Mouse (Mus musculus): Measurements from ENCODE around the gene Olfr1443.
"Not testable (repeated sequence)": the region's sequence is repeated elsewhere in the genome, so short reads cannot be mapped to it uniquely, and the experiment has no call there.

Gene Olfr1443

GRCm38 (mm10) chr19:12677812-12678211 lies at the start of gene Olfr1443:
Gene Olfr1443 (plus strand): TSS chr19:12678112.
- no peak for DNase-seq

DNA sequence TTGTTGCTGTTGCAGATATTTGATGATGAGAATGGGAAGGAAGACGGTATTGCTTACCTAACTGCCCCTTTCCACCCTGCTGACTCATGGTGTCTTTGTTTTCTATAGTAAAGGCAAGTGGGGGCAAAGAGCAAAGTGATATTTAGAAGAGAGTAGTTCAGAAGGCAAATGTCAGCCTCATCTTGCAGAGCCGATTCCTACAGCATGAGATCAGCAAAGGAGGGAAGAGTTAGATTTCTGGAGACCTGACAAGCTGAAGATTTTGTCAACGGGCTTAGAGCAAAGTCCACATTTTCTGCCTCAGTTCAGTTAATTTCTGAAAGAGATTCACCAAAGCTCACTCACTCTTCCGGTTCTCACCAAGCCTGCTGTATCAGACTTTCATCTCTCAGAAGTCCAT lies 44.7 kb upstream of the Olfr1443 start, which contains the start of gene Glyat:
Gene Glyat (plus strand): TSS at position 133 of the 400 bp plus-strand sequence.
- no peak for DNase-seq

DNA sequence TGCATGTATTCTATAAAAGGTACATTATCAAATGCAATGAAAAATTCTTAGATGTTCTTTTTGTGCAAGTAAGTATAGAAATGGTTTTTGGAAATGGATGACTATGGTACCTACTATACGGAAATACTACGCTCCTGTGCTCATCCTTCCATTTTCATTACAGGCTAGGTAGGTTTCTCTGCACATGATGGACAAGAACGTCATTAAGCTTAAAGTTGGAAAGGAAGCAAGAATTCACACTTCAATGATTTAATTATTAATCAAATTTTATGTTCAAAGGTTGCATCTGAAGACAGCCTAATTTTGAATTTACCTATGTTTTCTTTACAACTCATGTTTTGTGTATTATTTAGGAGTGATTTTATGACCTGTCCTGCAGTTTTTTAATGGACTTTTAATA lies 43.7 kb upstream of the Olfr1443 start:
- no peak for DNase-seq

DNA sequence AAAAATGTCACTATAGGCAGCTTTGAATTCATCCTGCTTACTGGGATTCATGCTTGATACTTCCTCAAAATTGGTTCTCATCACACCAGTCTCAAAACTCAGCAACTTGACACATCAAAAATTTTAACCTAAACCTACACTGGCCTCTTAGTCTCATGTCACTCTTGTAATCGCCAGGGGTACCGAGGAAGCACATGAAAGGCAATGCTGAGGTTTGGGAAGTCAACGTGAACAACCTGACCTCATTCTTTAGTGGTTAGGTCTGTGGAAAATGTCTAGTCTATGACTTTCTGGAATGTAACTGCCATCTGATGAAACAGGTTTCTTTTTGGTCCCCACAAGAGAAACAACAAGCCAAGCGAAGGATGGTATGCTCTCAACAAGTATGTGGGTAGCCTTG lies 42.9 kb upstream of the Olfr1443 start:
- no peak for DNase-seq

GRCm38 (mm10) chr19:12636863-12637262 lies 41.0 kb upstream of the Olfr1443 start:
- DNase-seq, result no peak

- DNase-seq, result no peak
Measured at GRCm38 (mm10) chr19:12638049-12638448, 39.9 kb upstream of the Olfr1443 start.

GRCm38 (mm10) chr19:12649511-12649910 lies 28.4 kb upstream of the Olfr1443 start:
- DNase-seq, result no peak

DNA sequence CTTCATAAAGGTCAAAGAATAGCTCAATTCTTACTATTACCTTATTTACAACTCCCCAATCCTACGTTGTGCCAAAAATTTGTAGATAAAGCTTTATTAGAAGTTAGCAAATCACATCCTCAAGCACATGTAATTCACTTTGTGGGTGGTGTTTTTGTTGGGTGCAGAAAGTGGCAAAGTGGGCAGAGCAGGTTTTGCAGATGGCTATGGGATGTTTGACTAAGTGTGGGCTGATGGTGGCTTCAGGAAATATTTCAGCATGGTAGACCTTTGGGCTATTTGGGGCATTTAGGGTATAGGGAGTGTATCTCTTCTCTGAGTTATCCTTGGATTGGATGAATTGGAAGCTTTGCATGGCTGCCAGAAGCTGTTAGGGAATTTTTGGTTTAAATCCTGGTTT lies 11.8 kb upstream of the Olfr1443 start:
- DNase-seq, result no peak

DNA sequence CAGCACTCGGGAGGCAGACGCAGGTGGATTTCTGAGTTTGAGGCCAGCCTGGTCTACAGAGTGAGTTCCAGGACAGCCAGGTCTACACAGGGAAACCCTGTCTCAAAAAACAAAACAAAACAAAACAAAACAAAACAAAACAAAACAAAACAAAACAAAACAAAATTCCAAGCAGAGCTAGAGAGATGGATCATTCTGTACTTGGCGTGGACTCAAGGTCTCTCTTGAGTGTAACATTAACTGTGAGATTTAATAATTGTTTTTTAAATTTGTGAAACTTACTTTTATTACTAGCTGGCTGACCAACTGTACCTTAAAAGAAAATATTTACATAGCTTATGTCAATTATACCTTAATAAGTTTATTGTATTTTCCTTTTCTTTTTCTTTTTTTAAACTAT lies 9.3 kb upstream of the Olfr1443 start:
- not testable (repeated sequence) for DNase-seq

GRCm38 (mm10) chr19:12670139-12670538 lies 7.8 kb upstream of the Olfr1443 start, which contains the start of gene Olfr1442:
Gene Olfr1442 (plus strand): TSS chr19:12670439.
- no peak for DNase-seq

GRCm38 (mm10) chr19:12671051-12671450 lies 6.9 kb upstream of the Olfr1443 start:
- DNase-seq, result no peak

GRCm38 (mm10) chr19:12684638-12685037 lies 6.7 kb downstream of the Olfr1443 start:
- DNase-seq, result no peak

- no peak for DNase-seq
Measured at GRCm38 (mm10) chr19:12685231-12685630, 7.3 kb downstream of the Olfr1443 start.

DNA sequence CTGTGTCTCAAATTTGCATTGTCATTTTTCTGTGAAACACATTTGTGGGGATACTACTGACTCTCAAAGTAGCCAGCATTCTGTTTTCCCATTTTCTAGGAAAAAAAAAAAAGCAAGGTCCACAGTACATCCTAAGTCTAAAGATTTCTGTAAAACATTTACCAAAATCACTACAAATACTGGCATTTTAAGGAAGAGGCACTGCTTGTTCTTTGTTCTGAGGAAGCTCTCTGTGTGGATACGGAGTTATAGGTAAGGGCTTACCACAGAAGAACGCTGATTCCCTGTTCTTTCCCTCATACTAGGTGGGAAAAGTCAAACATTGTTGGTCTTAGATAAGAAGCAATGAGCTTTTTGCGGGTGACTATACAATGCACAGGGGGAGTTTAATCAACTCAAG lies 17.7 kb downstream of the Olfr1443 start, which contains the start of gene Keg1:
Gene Keg1 (plus strand): TSS at position 197 of the 400 bp plus-strand sequence.
- no peak for DNase-seq

DNA sequence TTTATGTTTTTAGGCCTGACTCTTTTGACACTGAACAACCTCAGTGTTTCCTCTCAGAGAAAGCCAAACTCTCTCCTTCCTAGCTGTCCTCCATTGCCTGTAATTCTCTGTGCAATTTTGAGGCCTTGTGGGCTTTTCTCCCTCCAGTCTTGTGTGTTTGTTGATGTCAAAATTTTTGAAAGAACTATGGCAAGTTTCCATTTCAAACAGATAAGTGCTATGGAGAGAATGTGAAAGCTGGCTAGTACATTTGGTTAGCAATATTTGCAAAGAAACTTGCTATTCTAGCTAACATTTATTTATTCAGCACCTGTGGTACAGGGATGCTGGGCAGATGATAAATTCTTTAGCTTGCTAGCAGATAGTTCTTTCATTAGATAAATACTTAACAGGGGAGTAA lies 18.3 kb downstream of the Olfr1443 start:
- DNase-seq, result no peak

- DNase-seq, result no peak
Measured at GRCm38 (mm10) chr19:12708458-12708857, 30.5 kb downstream of the Olfr1443 start.

DNA sequence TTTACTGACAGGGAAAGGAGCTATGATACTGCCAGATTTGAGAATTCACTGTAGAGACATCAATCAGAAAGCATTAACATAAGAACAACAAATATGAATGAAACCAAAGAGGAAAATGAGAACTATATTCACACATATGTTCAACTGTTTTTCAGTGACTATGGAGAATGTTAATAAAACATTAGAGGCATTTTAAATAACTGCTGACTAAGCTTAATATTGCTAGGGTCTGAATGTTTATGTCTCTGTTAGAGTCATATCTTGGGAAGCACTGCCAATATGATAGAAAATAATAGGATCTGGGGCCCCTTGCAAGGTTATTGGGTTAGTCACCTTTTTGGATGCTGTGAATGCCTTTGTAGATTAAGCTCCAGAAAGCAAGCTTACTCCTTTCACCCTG lies 31.1 kb downstream of the Olfr1443 start:
- DNase-seq, result no peak

GRCm38 (mm10) chr19:12719189-12719588 lies 41.3 kb downstream of the Olfr1443 start:
- no peak for DNase-seq

GRCm38 (mm10) chr19:12720463-12720862 lies 42.6 kb downstream of the Olfr1443 start:
- no peak for DNase-seq

DNA sequence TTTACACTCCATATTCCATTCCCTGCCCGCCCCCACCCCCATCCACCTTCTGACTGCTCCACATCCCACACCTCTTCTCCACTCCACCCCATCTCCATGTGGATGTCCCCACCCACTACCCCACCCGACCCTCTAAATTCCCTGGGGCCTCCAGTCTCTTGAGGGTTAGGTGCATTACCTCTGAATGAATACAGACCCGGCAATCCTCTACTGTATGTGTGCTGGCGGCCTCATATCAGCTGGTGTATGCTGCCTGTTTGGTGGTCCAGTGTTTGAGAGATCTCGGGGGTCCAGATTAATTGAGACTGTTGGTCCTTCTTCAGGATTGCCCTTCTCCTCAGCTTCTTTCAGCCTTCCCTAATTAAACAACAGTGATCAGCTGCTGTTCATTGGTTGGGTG lies 43.0 kb downstream of the Olfr1443 start:
- DNase-seq, result not testable (repeated sequence)

DNA sequence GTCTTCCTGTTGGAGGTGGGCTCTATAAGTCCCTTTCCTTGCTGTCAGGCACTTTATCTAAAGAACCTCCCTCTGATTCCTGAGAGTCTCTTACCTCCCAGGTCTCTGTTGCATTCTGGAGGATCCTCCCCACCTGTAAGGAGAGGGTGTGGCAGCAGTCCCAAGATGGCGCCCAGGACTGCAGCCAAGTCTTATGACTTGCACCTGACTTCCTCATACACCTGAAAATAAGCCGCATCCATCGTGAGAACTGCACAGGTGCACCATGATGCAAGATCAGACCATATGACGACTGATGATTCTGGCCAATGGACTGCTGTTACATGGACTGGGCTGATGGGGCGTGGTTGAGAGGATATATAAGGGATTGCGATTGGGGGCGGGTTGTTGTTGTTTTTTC lies 43.7 kb downstream of the Olfr1443 start:
- not testable (repeated sequence) for DNase-seq

DNA sequence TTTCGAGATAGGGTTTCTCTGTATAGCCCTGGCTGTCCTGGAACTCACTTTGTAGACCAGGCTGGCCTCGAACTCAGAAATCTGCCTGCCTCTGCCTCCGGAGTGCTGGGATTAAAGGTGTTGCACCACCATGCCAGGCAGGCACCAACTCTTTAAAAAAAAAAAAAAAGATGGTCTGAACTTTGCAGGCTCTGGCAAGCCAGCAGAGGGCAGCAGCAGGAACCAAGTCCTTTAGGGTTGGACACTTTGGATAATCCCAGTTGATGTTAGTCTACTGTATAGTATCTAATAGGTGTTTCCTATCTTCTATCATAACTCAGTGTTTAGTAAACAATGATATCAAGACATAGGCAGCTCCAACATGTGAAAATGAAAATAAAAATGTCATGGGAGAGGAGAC lies 44.4 kb downstream of the Olfr1443 start:
- DNase-seq, result peak; percentile 46 to 60

GRCm38 (mm10) chr19:12725851-12726250 lies 47.9 kb downstream of the Olfr1443 start:
- no peak for DNase-seq

GRCm38 (mm10) chr19:12731036-12731435 lies 53.1 kb downstream of the Olfr1443 start:
- DNase-seq, result no peak

- DNase-seq, result no peak
Measured at GRCm38 (mm10) chr19:12731950-12732349, 54.0 kb downstream of the Olfr1443 start.

All from cerebellum, adult 18-20 months (tissue).